Mouse (Mus musculus): Measurements from ENCODE around the gene Ank3.

The Ank3 gene

DNA sequence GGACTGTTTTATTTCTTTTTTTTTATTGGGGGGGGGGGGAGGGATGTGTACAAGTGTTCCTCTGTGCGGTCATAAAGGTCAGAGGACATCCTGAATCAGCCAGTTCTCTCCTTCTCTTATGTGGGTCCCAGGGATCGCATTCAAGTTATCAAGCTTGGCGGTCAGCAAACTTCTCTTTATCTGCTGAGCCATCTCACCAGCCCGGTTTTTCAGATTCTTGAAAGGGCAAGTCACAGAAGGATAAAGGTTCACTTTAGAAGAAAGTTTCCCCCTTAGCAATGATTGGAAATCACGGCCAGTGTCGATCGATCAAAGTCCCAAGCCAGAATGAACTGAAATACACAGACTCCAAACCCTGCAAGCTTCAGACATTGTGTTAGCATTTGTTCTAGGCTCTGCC lies 651.2 kb downstream of the Ank3 start:
- no peak for DNase-seq (ENCODE audit: low spot score in 2 of 2)

GRCm38 (mm10) chr10:70055291-70055690 lies 656.7 kb downstream of the Ank3 start:
- no peak for DNase-seq (ENCODE audit: low spot score in 2 of 2)

GRCm38 (mm10) chr10:70057064-70057463 lies 658.5 kb downstream of the Ank3 start:
- no peak for DNase-seq (ENCODE audit: low spot score in 2 of 2)

GRCm38 (mm10) chr10:70060021-70060688 lies 661.6 kb downstream of the Ank3 start:
- peak in 1 of 2 experiments; percentile 21 for DNase-seq (ENCODE audit: low spot score in 2 of 2)

DNA sequence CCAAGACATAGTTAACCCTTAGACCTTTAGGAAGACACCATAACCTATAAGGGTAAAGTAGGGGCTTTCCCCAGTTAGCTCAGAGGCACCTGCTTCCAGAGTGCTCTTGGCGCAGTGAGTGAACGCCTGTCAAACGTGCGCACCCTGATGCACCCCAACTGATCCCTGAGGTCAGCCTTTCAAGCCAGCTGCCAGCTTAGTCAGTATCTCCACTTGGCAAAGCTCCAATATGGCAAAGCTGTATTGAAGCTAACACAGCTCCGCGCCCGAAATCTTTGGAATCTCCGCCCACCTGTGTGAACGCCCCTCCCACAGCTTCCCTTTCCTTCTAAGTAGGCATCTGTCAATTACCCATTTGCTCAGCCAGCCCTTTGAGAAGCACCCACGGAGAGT lies 662.1 kb downstream of the Ank3 start:
- DNase-seq (ENCODE audit: low spot score in 2 of 2), result peak in 1 of 2 experiments; percentile 20

DNA sequence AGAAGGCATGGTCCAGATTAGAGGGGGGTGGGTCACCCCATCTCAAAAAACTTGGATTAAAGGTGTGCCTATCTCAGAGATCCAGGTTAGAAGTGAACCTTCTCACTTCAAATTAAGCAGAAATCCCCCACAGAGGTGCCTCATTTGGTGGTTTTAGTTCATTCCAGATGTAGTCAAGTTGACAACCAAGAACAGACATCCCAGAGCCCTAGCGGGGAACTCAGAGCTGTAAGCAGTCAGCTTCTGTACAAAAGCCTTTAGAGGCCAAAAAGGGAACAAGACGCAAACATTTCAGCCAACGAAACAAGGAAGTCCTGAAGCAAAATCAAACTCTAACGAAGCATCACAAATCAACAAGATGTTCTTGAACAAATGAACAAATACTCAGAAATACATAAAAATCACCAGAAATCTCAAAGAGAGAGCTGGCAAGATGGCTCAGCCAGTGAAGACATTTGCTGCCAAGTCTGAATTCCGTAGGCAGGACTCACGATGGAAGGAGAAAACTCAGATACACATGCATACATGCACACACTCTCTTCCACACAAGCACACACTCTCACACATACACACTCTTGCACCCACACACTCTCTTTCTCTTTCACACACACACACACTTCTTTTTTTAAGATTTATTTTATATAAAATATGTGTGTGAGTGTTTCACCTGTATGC lies 665.4 kb downstream of the Ank3 start:
- DNase-seq (ENCODE audit: low spot score in 2 of 2), result peak; percentile 58 to 63

DNA sequence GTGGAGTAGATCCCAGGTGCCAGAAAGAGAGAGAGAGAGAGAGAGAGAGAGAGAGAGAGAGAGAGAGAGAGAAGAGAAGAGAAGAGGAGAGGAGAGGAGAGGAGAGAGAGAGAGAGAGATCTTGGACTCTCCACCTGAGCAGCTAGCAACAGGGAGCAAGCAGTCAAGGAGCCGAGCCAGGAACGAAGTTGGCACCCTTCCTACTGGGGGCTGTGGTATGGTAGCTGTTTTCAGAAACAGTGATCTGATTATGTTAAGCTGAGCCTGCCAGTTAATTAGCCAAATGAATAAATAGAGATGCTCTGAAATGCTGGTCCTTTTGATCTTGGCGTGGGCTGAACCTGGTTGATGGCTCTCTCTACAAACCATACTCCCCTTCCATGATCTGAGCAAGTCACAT lies 666.6 kb downstream of the Ank3 start:
- DNase-seq (ENCODE audit: low spot score in 2 of 2), result no peak

GRCm38 (mm10) chr10:70066497-70067168 lies 668.1 kb downstream of the Ank3 start:
- DNase-seq (ENCODE audit: low spot score in 2 of 2), result no peak

- no peak for DNase-seq (ENCODE audit: low spot score in 2 of 2)
These were observed 668.9 kb downstream of the Ank3 start for GRCm38 (mm10) chr10:70067169-70068115.

DNA sequence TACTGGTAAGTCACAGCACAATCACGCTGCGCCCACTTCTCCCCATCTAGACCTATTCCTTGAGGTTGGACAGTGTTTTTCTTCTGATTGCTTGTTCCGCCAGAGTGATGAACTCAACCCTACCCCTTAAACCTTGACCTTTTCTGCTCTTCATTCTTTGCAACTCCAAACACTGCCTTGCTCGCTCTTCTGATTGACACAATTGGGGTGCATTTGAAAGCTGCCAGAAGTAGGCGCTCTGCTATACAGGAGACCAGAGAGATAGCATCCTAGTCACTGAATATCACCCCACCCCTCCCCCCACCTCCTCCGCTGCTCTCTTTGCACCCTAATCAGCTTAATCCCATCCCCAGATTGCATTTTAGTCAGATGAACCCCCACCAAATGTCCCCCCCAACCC lies 670.7 kb downstream of the Ank3 start:
- DNase-seq (ENCODE audit: low spot score in 2 of 2), result no peak

DNA sequence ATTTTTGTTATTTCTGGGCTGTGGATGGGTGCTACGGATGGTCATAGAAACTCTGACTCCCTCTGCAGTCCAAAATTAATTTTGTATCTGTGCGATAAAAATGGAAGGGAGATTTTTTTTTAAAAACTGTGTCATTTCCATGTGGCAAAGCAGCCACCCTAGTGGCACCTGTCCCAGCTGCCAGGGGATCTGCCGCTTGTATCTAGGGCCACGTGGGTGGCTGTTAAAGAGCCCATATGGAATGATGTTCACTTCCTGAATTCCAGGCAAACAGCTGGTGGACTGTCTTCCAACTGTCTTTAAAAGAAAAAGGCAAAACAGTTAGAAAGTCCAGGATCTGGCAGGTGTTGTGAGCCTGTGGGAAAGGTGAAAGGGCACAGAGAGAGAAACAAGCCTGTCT lies 672.8 kb downstream of the Ank3 start:
- no peak for DNase-seq (ENCODE audit: low spot score in 2 of 2)

Data from spleen, postnatal 36 days (tissue).